Mouse (Mus musculus): ENCODE data around the gene Gm19410. TPM values are rescaled to one million over a fixed set of nuclear protein-coding genes. Genes with fewer than 3 reads are reported as not detected.

The Gm19410 gene
- total RNA-seq (2014; rRNA removed) (not detected in 2 replicates), polyA plus RNA-seq (2012; rRNA removed) (not detected in 2 replicates)

DNA sequence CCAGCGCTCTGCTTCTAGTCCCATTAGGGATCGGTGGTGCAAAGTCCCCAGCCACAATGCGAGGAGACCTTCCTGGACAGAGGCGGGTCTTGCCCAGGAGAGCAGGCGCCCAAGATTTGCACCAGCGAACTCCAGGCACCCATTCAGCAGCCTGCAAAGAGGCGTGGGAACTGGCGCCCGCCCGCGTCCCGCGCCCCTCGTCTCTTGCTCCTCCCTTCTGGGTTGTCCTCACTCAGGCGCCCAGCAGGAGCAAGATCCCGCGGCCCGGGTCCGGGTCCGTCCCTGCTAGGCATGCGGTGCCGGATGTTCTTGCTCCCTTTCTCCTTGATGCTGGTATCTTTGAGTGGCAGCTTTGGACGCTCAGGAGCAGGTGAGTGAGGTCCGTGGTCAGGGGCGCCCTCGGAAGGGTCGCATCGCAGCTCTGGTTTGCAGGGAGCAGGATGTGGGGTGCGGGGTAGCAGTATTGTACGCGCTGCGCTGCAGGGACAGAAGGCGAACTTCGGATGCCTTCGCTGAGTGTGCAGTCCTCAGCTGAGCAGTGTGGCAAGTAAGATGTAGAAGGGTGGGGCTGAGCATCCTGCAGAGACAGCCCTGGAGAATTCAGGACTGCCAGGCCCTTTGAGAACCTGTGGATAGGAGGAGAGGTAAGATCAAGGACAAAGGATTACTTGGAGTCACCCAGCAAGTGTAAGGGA lies at the start of gene Gm19410:
Gene Gm19410, plus strand, starts transcription at position 292 of the 695 bp plus-strand sequence.
- H3K27ac ChIP-seq (replicated peaks; ENCODE audit: insufficient read depth, low read depth, low read length), result no peak within 1 kb of the TSS
- 3% methylated on average over 35 of the region's 35 CpGs for WGBS
- H3K9ac ChIP-seq (ENCODE audit: low read depth, low read length), result no peak within 1 kb of the TSS
- H3K4me1 ChIP-seq (ENCODE audit: control insufficient read depth, insufficient read depth, low read length), result no peaks in the 10 kb centered on the region
- no peaks in the 10 kb centered on the region for H3K79me2 ChIP-seq (ENCODE audit: control insufficient read depth, insufficient read depth, low read length)
- no peak within 1 kb of the TSS for H3K4me3 ChIP-seq (ENCODE audit: insufficient read depth, low read depth, low read length)
- peaks cover 6% of the 10 kb centered on the region for H3K27me3 ChIP-seq (ENCODE audit: control insufficient read depth, insufficient read depth, low read length)
- no peak for DNase-seq (ENCODE audit: extremely low read depth, low read depth, low spot score)
- H3K36me3 ChIP-seq (ENCODE audit: control insufficient read depth, insufficient read depth, low read length), result no peaks in the 10 kb centered on the region
- TF ChIP-seq CTCF (IDR thresholded peaks at IDR 0.05; ENCODE audit: low read depth, low read length) (no peak), POLR2A (IDR thresholded peaks at IDR 0.05; ENCODE audit: extremely low read depth, insufficient read depth, low read length) (no peak)

DNA sequence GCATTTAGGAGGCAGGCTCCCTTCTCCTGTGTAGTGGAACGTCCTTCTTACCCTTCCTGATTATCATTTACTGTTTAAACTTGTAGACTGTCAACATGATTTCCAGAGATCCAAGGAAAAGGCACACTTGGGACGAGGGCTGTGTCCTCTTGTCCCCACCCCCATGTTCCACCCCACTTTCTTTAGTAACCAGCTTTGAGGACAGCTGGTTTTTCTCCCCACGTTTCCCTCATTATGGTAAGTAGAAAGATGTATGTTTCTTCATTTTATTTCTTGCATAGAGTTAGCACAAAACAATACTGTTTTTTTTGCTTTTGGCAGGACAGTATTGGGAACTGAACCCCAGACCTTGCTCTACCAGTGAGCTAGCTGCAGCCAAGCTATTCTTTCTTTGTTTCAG lies 34.8 kb upstream of the Gm19410 start:
- H3K9ac ChIP-seq (ENCODE audit: low read depth, low read length), result no peak overlapping the region
- no peaks in the 10 kb centered on the region for H3K79me2 ChIP-seq (ENCODE audit: control insufficient read depth, insufficient read depth, low read length)
- WGBS, result 47% methylated on average over 3 of the region's 3 CpGs
- TF ChIP-seq POLR2A (IDR thresholded peaks at IDR 0.05; ENCODE audit: extremely low read depth, insufficient read depth, low read length) (no peak), CTCF (IDR thresholded peaks at IDR 0.05; ENCODE audit: low read depth, low read length) (no peak)
- no peak overlapping the region for H3K4me3 ChIP-seq (ENCODE audit: insufficient read depth, low read depth, low read length)
- no peaks in the 10 kb centered on the region for H3K27me3 ChIP-seq (ENCODE audit: control insufficient read depth, insufficient read depth, low read length)
- H3K27ac ChIP-seq (replicated peaks; ENCODE audit: insufficient read depth, low read depth, low read length), result no peak overlapping the region
- H3K4me1 ChIP-seq (ENCODE audit: control insufficient read depth, insufficient read depth, low read length), result no peaks in the 10 kb centered on the region
- H3K36me3 ChIP-seq (ENCODE audit: control insufficient read depth, insufficient read depth, low read length), result no peaks in the 10 kb centered on the region
- no peak for DNase-seq (ENCODE audit: extremely low read depth, low read depth, low spot score)

DNA sequence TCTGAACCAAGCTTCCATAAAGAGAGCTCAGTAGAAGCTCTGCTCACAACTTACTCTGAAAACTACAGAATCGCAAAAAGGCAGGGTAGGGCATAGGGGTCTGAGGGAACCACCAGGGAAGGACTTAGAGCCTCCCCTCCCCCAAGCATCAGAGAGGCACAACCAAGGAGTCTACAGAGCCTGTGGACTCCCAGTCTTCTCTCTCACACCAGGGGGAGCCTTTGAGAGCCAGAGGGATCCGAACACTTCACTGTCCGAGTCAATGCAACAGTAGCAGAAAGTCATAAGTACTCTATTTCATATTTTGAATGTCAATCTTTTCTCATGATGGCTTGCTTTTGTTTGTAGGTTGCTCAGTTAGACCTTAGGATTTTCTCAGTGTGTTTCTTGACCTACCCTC lies 30.2 kb upstream of the Gm19410 start:
- WGBS, result 69% methylated on average over 3 of the region's 3 CpGs
- Histone ChIP-seq H3K4me3 (ENCODE audit: insufficient read depth, low read depth, low read length) (no peak overlapping the region), H3K36me3 (ENCODE audit: control insufficient read depth, insufficient read depth, low read length) (no peaks in the 10 kb centered on the region), H3K79me2 (ENCODE audit: control insufficient read depth, insufficient read depth, low read length) (no peaks in the 10 kb centered on the region), H3K9ac (ENCODE audit: low read depth, low read length) (no peak overlapping the region), H3K4me1 (ENCODE audit: control insufficient read depth, insufficient read depth, low read length) (no peaks in the 10 kb centered on the region), H3K27ac (replicated peaks; ENCODE audit: insufficient read depth, low read depth, low read length) (no peak overlapping the region), H3K27me3 (ENCODE audit: control insufficient read depth, insufficient read depth, low read length) (no peaks in the 10 kb centered on the region)
- DNase-seq (ENCODE audit: extremely low read depth, low read depth, low spot score), result no peak
- no peak for TF ChIP-seq POLR2A (IDR thresholded peaks at IDR 0.05; ENCODE audit: extremely low read depth, insufficient read depth, low read length)
- TF ChIP-seq CTCF (IDR thresholded peaks at IDR 0.05; ENCODE audit: low read depth, low read length), result no peak

DNA sequence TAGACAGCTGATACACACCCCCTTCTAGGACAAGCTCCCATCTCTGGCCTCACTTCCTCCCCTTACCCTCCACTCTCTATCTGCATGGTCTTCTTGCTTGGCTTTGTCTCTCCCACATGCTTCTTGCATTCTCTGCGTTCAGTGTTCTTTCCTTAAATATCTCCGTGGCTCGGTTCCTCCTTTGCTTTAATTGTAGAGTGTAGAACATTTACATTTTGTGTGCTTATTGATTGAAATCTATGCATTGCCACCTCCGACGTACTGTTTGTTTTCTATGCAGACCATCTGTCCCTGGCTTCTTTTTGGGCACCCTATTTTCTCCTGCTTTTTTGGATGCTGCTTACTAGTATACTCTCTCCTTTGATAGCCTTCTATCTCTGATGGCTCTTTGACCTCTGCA lies 9.4 kb upstream of the Gm19410 start:
- WGBS, result 77% methylated on average over 5 of the region's 5 CpGs
- H3K36me3 ChIP-seq (ENCODE audit: control insufficient read depth, insufficient read depth, low read length), result no peaks in the 10 kb centered on the region
- H3K9ac ChIP-seq (ENCODE audit: low read depth, low read length), result no peak overlapping the region
- H3K27me3 ChIP-seq (ENCODE audit: control insufficient read depth, insufficient read depth, low read length), result no peaks in the 10 kb centered on the region
- H3K4me1 ChIP-seq (ENCODE audit: control insufficient read depth, insufficient read depth, low read length), result no peaks in the 10 kb centered on the region
- H3K79me2 ChIP-seq (ENCODE audit: control insufficient read depth, insufficient read depth, low read length), result no peaks in the 10 kb centered on the region
- H3K27ac ChIP-seq (replicated peaks; ENCODE audit: insufficient read depth, low read depth, low read length), result no peak overlapping the region
- no peak for TF ChIP-seq CTCF (IDR thresholded peaks at IDR 0.05; ENCODE audit: low read depth, low read length)
- TF ChIP-seq POLR2A (IDR thresholded peaks at IDR 0.05; ENCODE audit: extremely low read depth, insufficient read depth, low read length), result no peak
- no peak for DNase-seq (ENCODE audit: extremely low read depth, low read depth, low spot score)
- no peak overlapping the region for H3K4me3 ChIP-seq (ENCODE audit: insufficient read depth, low read depth, low read length)

DNA sequence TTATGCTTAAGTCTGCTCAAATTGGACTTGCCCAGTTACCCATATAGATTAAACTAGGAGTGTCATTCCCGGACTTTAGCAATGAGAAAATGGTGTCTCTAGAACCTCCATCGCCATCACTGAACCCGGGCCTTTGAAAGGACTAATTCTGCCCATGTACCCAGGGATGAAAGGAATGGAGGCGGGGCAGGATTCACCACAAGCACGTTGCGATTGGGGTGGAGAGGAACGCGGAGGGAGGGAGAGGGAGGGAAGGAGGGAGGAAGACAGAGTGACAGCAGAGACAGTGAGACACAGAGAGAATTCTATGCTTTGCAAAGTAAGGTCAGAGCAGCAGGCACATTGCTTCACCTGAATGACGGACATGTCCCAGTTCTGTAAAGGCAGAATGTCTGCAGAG lies 570 bp upstream of the Gm19410 start:
- no peak overlapping the region for H3K4me3 ChIP-seq (ENCODE audit: insufficient read depth, low read depth, low read length)
- TF ChIP-seq POLR2A (IDR thresholded peaks at IDR 0.05; ENCODE audit: extremely low read depth, insufficient read depth, low read length) (no peak), CTCF (IDR thresholded peaks at IDR 0.05; ENCODE audit: low read depth, low read length) (no peak)
- no peak for DNase-seq (ENCODE audit: extremely low read depth, low read depth, low spot score)

DNA sequence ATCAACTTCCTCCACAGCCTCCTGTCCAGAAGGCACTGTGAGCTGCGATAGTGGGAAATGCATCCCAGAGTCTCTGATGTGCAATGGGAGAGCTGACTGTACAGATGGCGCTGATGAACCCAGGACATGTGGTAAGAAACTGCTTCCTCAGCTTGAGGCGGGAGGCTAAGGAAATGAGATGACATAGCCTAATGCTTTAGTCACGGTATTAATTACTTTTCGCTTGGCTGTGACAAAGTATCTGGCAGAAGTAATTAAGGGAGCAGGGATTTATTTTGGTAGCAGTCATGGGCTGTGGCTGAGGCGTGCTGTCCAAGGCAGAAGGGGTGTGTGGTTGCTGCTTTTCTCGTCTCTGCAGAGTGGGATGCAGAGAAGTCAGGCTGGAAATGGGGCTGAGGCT lies 7.9 kb downstream of the Gm19410 start:
- H3K9ac ChIP-seq (ENCODE audit: low read depth, low read length), result no peak overlapping the region
- H3K79me2 ChIP-seq (ENCODE audit: control insufficient read depth, insufficient read depth, low read length), result no peaks in the 10 kb centered on the region
- H3K36me3 ChIP-seq (ENCODE audit: control insufficient read depth, insufficient read depth, low read length), result no peaks in the 10 kb centered on the region
- no peaks in the 10 kb centered on the region for H3K27me3 ChIP-seq (ENCODE audit: control insufficient read depth, insufficient read depth, low read length)
- 69% methylated on average over 7 of the region's 7 CpGs for WGBS
- TF ChIP-seq CTCF (IDR thresholded peaks at IDR 0.05; ENCODE audit: low read depth, low read length), result no peak
- TF ChIP-seq POLR2A (IDR thresholded peaks at IDR 0.05; ENCODE audit: extremely low read depth, insufficient read depth, low read length), result no peak
- no peak for DNase-seq (ENCODE audit: extremely low read depth, low read depth, low spot score)
- H3K4me3 ChIP-seq (ENCODE audit: insufficient read depth, low read depth, low read length), result no peak overlapping the region
- H3K27ac ChIP-seq (replicated peaks; ENCODE audit: insufficient read depth, low read depth, low read length), result no peak overlapping the region
- H3K4me1 ChIP-seq (ENCODE audit: control insufficient read depth, insufficient read depth, low read length), result no peaks in the 10 kb centered on the region

More for the DNA sequence above, 570 bp upstream of the Gm19410 start:
- WGBS, result 12% methylated on average over 9 of the region's 9 CpGs
- Histone ChIP-seq H3K79me2 (ENCODE audit: control insufficient read depth, insufficient read depth, low read length) (no peaks in the 10 kb centered on the region), H3K4me1 (ENCODE audit: control insufficient read depth, insufficient read depth, low read length) (no peaks in the 10 kb centered on the region), H3K27me3 (ENCODE audit: control insufficient read depth, insufficient read depth, low read length) (peaks cover 6% of the 10 kb centered on the region), H3K27ac (replicated peaks; ENCODE audit: insufficient read depth, low read depth, low read length) (no peak overlapping the region), H3K9ac (ENCODE audit: low read depth, low read length) (no peak overlapping the region), H3K36me3 (ENCODE audit: control insufficient read depth, insufficient read depth, low read length) (no peaks in the 10 kb centered on the region)

All from liver, adult 2 months (tissue).